In genomic region chr10:20528544-20529411, GRCm38 (mm10) we compare ENCODE assay signal across 12 mouse cellular contexts.
DNase-seq lines count a peak whose midpoint lies in the region; ATAC-seq and TF ChIP-seq lines count a peak whose summit lies in the region.
"Had no signal": no experiment of that assay in that cellular context is flagged by ENCODE, and none has a peak within 500 bp of the region (broad histone marks: within the 10 kb centered on the region; RNA-seq: fewer than 3 reads in every experiment).

No protein-coding gene starts in this region.

- H3K4me2 ChIP-seq in hindbrain, embryonic 16.5 days (ENCODE audit: low read length) = peak overlapping the region; percentile 49

- ATAC-seq in hindbrain, embryonic 16.5 days = peak; percentile 90
- ATAC-seq in activated CD4-positive, CD25-positive, alpha-beta regulatory T cell, adult 4 months = no peak

- no peaks in the 10 kb centered on the region; the same call in 1 of the 2 replicates for H3K4me1 ChIP-seq in kidney, adult 2 months (ENCODE audit: control insufficient read depth, insufficient read depth, low read length)
- H3K4me1 ChIP-seq in hindbrain, embryonic 16.5 days (ENCODE audit: control insufficient read depth, insufficient read depth, low read depth, low read length) = peaks cover 7% of the 10 kb centered on the region

- no peak for TF ChIP-seq POLR2A in kidney, adult 2 months (IDR thresholded peaks at IDR 0.05; ENCODE audit: low read depth, low read length)

- no peaks in the 10 kb centered on the region for H3K36me3 ChIP-seq in kidney, adult 2 months (ENCODE audit: control insufficient read depth, insufficient read depth, low read length)
- no peaks in the 10 kb centered on the region for H3K36me3 ChIP-seq in hindbrain, embryonic 16.5 days (ENCODE audit: control insufficient read depth, insufficient read depth, low read length)

- TF ChIP-seq CTCF in kidney, adult 2 months (conservative IDR thresholded peaks at IDR 0.05; ENCODE audit: insufficient read depth, insufficient read length, low read depth, low read length) = no peak

- H3K27ac ChIP-seq in kidney, adult 2 months (ENCODE audit: insufficient read depth, low read depth, low read length) = no peak overlapping the region
- peak overlapping the region; percentile 44 for H3K27ac ChIP-seq in hindbrain, embryonic 16.5 days (ENCODE audit: low read depth, low read length)

- no peak overlapping the region for H3K9ac ChIP-seq in hindbrain, embryonic 16.5 days (ENCODE audit: low read depth, low read length)

- no peak overlapping the region for H3K4me3 ChIP-seq in kidney, adult 2 months (ENCODE audit: insufficient read depth, low read depth, low read length)
- H3K4me3 ChIP-seq in hindbrain, embryonic 16.5 days (ENCODE audit: low read length) = peak overlapping the region; percentile 9; the same call in 1 of the 2 replicates

- H3K27me3 ChIP-seq in kidney, adult 2 months (replicated peaks; ENCODE audit: control insufficient read depth, insufficient read depth, low read length) = no peaks in the 10 kb centered on the region
- H3K27me3 ChIP-seq in hindbrain, embryonic 16.5 days (replicated peaks; ENCODE audit: control insufficient read depth, insufficient read depth, low read length) = no peaks in the 10 kb centered on the region
- H3K27me3 ChIP-seq: CH12.LX had no signal

- no peaks in the 10 kb centered on the region for H3K9me3 ChIP-seq in hindbrain, embryonic 16.5 days (ENCODE audit: control insufficient read depth, low read length)

- DNase-seq in kidney, adult 2 months = peak; percentile 23
- no peak for DNase-seq in kidney, postnatal 14 days
- peak; percentile 48 for DNase-seq in ovary, postnatal 36 days (ENCODE audit: low spot score)
- no peak for DNase-seq in ovary, postnatal 14 days (ENCODE audit: low spot score)
- DNase-seq in right cerebral cortex, postnatal 4 days = peak; percentile 32
- no peak for DNase-seq in spleen, postnatal 36 days (ENCODE audit: low spot score in 2 of 2)
- DNase-seq: adrenal gland, adult 2 months; cerebellum, postnatal 25 days; lung, postnatal 36 days had no signal

- 47% methylated on average over 20 of the region's 20 CpGs for WGBS in kidney, adult 2 months
- 45% methylated on average over 20 of the region's 20 CpGs for WGBS in hindbrain, embryonic 16.5 days

Comparison
In these comparisons a context has a peak if more than half of its experiments do, and no peak if none do; other contexts are left out.
1. DNase-seq: peak in kidney, adult 2 months (single experiment), ovary, postnatal 36 days (single experiment) and right cerebral cortex, postnatal 4 days (single experiment); none in kidney, postnatal 14 days (single experiment), ovary, postnatal 14 days (single experiment) and spleen, postnatal 36 days (0 of 2).